Mouse (Mus musculus): ENCODE measurements around the gene Rnf39. TPM values are rescaled to one million over a fixed set of nuclear protein-coding genes. Genes with fewer than 3 reads are reported as not detected.
A peak's percentile ranks its signal among the peaks of the same experiment; 100 is the strongest.

Rnf39 gene
- total and polyA plus RNA-seq, 2 experiments = 3.5 to 11.9 TPM

DNA sequence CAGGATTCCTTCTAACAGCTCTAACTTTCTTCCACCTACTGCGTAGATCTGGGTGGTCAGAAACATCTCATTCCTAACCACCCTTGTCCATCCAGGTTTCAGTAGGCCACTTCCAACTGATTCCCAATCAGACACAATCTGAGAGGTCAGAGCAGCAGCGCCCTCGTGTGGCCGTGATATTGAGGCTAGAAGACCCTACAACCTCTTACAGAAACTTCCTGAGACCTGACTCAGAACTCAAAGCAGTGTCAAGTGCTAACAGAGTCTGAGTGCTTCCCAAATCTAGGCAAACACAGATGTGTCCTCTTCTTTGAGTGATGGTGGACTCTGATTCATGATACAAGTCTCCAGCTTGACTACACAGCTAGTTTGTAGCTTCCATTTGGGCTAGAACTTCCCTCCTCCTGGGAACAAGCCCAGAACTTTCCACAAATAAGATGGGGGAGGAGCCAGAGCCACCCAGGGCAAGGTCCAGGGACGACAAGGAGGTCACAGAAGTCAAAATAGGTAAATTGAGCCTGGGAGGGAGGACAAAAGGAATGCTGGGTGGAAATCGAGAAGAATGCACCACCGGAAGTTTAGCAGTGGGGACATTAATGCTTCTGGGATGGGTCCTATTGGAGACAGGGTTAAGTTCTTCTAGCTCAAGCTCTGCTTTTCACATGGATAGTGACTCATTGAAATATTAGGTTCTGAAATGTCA, 54.5 kb downstream of the Rnf39 start:
- no peaks in the 10 kb centered on the region for H3K36me3 ChIP-seq (ENCODE audit: control insufficient read depth, insufficient read depth, low read length)
- TF ChIP-seq CTCF (IDR thresholded peaks at IDR 0.05; ENCODE audit: low read depth, low read length) (peak; percentile 76), POLR2A (IDR thresholded peaks at IDR 0.05; ENCODE audit: extremely low read depth, insufficient read depth, low read length) (no peak)
- H3K27ac ChIP-seq (replicated peaks; ENCODE audit: insufficient read depth, low read depth, low read length) = no peak overlapping the region
- WGBS = 27% methylated on average over 7 of the region's 7 CpGs
- H3K4me1 ChIP-seq (ENCODE audit: control insufficient read depth, insufficient read depth, low read length) = peaks cover 3% of the 10 kb centered on the region
- H3K9ac ChIP-seq (ENCODE audit: low read depth, low read length) = no peak overlapping the region
- H3K27me3 ChIP-seq (ENCODE audit: control insufficient read depth, insufficient read depth, low read length) = no peaks in the 10 kb centered on the region
- no peaks in the 10 kb centered on the region for H3K79me2 ChIP-seq (ENCODE audit: control insufficient read depth, insufficient read depth, low read length)
- H3K4me3 ChIP-seq (ENCODE audit: insufficient read depth, low read depth, low read length) = no peak overlapping the region
- peak; percentile 57 for DNase-seq (ENCODE audit: extremely low read depth, low read depth, low spot score)

Other genes starting within 250 kb of the Rnf39 start
- not detected in 2 replicates for gene H2-M10.5, start 170.0 kb upstream of the Rnf39 start, total RNA-seq (2014; rRNA removed)
- not detected in 2 replicates for gene H2-M10.5, start 170.0 kb upstream of the Rnf39 start, polyA plus RNA-seq (2012; rRNA removed)
- gene H2-M10.6, start 130.7 kb upstream of the Rnf39 start, total RNA-seq (2014; rRNA removed) = not detected in 2 replicates
- not detected in 2 replicates for gene H2-M10.6, start 130.7 kb upstream of the Rnf39 start, polyA plus RNA-seq (2012; rRNA removed)
- gene Trim26, start 105.8 kb upstream of the Rnf39 start, total RNA-seq (2014; rRNA removed) = 13.5 and 14.0 TPM in 2 replicates
- gene Trim26, start 105.8 kb upstream of the Rnf39 start, polyA plus RNA-seq (2012; rRNA removed) = 25.8 and 27.0 TPM in 2 replicates
- not detected in 2 replicates for gene Trim15, start 75.7 kb upstream of the Rnf39 start, total RNA-seq (2014; rRNA removed)
- gene Trim15, start 75.7 kb upstream of the Rnf39 start, polyA plus RNA-seq (2012; rRNA removed) = not detected in 2 replicates
- gene Trim10, start 73.3 kb upstream of the Rnf39 start, total RNA-seq (2014; rRNA removed) = 0.07 TPM in 1 of 2 replicates, not detected in the other
- not detected in 2 replicates for gene Trim10, start 73.3 kb upstream of the Rnf39 start, polyA plus RNA-seq (2012; rRNA removed)
- not detected in 2 replicates for gene Trim40, start 52.8 kb upstream of the Rnf39 start, total RNA-seq (2014; rRNA removed)
- 0.05 TPM in 1 of 2 replicates, not detected in the other for gene Trim40, start 52.8 kb upstream of the Rnf39 start, polyA plus RNA-seq (2012; rRNA removed)
- gene Trim31, start 44.8 kb upstream of the Rnf39 start, total RNA-seq (2014; rRNA removed) = not detected in 2 replicates
- not detected in 2 replicates for gene Trim31, start 44.8 kb upstream of the Rnf39 start, polyA plus RNA-seq (2012; rRNA removed)
- 24.2 and 26.6 TPM in 2 replicates for gene Ppp1r11, start 8.8 kb downstream of the Rnf39 start, total RNA-seq (2014; rRNA removed)
- 36.8 and 37.7 TPM in 2 replicates for gene Ppp1r11, start 8.8 kb downstream of the Rnf39 start, polyA plus RNA-seq (2012; rRNA removed)
- 14.2 and 14.8 TPM in 2 replicates for gene Znrd1, start 15.6 kb downstream of the Rnf39 start, total RNA-seq (2014; rRNA removed)
- 12.3 and 13.7 TPM in 2 replicates for gene Znrd1, start 15.6 kb downstream of the Rnf39 start, polyA plus RNA-seq (2012; rRNA removed)
- 9.6 and 11.9 TPM in 2 replicates for gene Znrd1as, start 15.7 kb downstream of the Rnf39 start, total RNA-seq (2014; rRNA removed)
- gene Znrd1as, start 15.7 kb downstream of the Rnf39 start, polyA plus RNA-seq (2012; rRNA removed) = 2.5 and 2.6 TPM in 2 replicates
- gene 2410137M14Rik, start 38.3 kb downstream of the Rnf39 start, total RNA-seq (2014; rRNA removed) = not detected in 2 replicates
- gene 2410137M14Rik, start 38.3 kb downstream of the Rnf39 start, polyA plus RNA-seq (2012; rRNA removed) = not detected in 2 replicates
- not detected in 2 replicates for gene H2-M5, start 46.6 kb downstream of the Rnf39 start, total RNA-seq (2014; rRNA removed)
- not detected in 2 replicates for gene H2-M5, start 46.6 kb downstream of the Rnf39 start, polyA plus RNA-seq (2012; rRNA removed)
- gene Zfp57, start 58.2 kb downstream of the Rnf39 start, total RNA-seq (2014; rRNA removed) = 0.65 and 1.0 TPM in 2 replicates
- 0.26 and 0.59 TPM in 2 replicates for gene Zfp57, start 58.2 kb downstream of the Rnf39 start, polyA plus RNA-seq (2012; rRNA removed)
- gene Mog, start 80.5 kb downstream of the Rnf39 start, total RNA-seq (2014; rRNA removed) = not detected in 2 replicates
- gene Mog, start 80.5 kb downstream of the Rnf39 start, polyA plus RNA-seq (2012; rRNA removed) = not detected in 2 replicates
- 1.2 and 1.9 TPM in 2 replicates for gene Gabbr1, start 103.0 kb downstream of the Rnf39 start, total RNA-seq (2014; rRNA removed)
- gene Gabbr1, start 103.0 kb downstream of the Rnf39 start, polyA plus RNA-seq (2012; rRNA removed) = 1.4 and 3.2 TPM in 2 replicates
- not detected in 2 replicates for gene Olfr90, start 145.6 kb downstream of the Rnf39 start, total RNA-seq (2014; rRNA removed)
- gene Olfr90, start 145.6 kb downstream of the Rnf39 start, polyA plus RNA-seq (2012; rRNA removed) = not detected in 2 replicates
- gene Olfr91, start 155.4 kb downstream of the Rnf39 start, total RNA-seq (2014; rRNA removed) = not detected in 2 replicates
- not detected in 2 replicates for gene Olfr91, start 155.4 kb downstream of the Rnf39 start, polyA plus RNA-seq (2012; rRNA removed)
- gene Olfr92, start 177.2 kb downstream of the Rnf39 start, total RNA-seq (2014; rRNA removed) = not detected in 2 replicates
- gene Olfr92, start 177.2 kb downstream of the Rnf39 start, polyA plus RNA-seq (2012; rRNA removed) = not detected in 2 replicates
- gene Olfr93, start 218.6 kb downstream of the Rnf39 start, total RNA-seq (2014; rRNA removed) = not detected in 2 replicates
- not detected in 2 replicates for gene Olfr93, start 218.6 kb downstream of the Rnf39 start, polyA plus RNA-seq (2012; rRNA removed)